Mouse (Mus musculus): Measurements from ENCODE around the gene Pdhb.

- TF ChIP-seq ZC3H11A (IDR thresholded peaks at IDR 0.05; ENCODE audit: borderline replicate concordance, low read depth, low read length) (no peak), HCFC1 (IDR thresholded peaks at IDR 0.05; ENCODE audit: borderline replicate concordance, insufficient read depth, low read length) (no peak), MAFK (IDR thresholded peaks at IDR 0.05; ENCODE audit: insufficient read depth, low read depth, low read length) (no peak), CHD2 (IDR thresholded peaks at IDR 0.05; ENCODE audit: low read depth, low read length) (no peak), ZNF384 (IDR thresholded peaks at IDR 0.05; ENCODE audit: low read depth, low read length) (no peak)
Observed at GRCm38 (mm10) chr14:8139724-8140710, 32.8 kb downstream of the Pdhb start.
